Comparison of ENCODE assay signal across 24 mouse cellular contexts in genomic region chr9:31960488-31960887, GRCm38 (mm10). TPM values are rescaled to one million over a fixed set of nuclear protein-coding genes. Genes with fewer than 3 reads are reported as not detected.
A peak's percentile ranks its signal among the peaks of the same experiment; 100 is the strongest.
DNase-seq lines count a peak whose midpoint lies in the region; ATAC-seq lines count a peak whose summit lies in the region.
"Had no signal": no experiment of that assay in that cellular context is flagged by ENCODE, and none has a peak within 500 bp of the region (broad histone marks: within the 10 kb centered on the region; RNA-seq: fewer than 3 reads in every experiment).

No protein-coding gene starts in this region.

- H3K4me3 ChIP-seq in limb, embryonic 11.5 days (ENCODE audit: low read depth, low read length): no peak overlapping the region
- H3K4me3 ChIP-seq in limb, embryonic 10.5 days: no peak overlapping the region
- H3K4me3 ChIP-seq: embryonic facial prominence, embryonic 10.5 days; embryonic facial prominence, embryonic 12.5 days; forebrain, embryonic 13.5 days; forebrain, embryonic 15.5 days had no signal

- H3K9ac ChIP-seq in limb, embryonic 11.5 days (ENCODE audit: low read length): no peak overlapping the region
- H3K9ac ChIP-seq: embryonic facial prominence, embryonic 12.5 days; forebrain, embryonic 13.5 days; forebrain, embryonic 15.5 days; forebrain, postnatal 0 days had no signal

- WGBS in limb, embryonic 11.5 days: 65% methylated on average over 2 of the region's 2 CpGs
- WGBS in limb, embryonic 10.5 days: 81% methylated on average over 2 of the region's 2 CpGs

- no peak overlapping the region for H3K4me2 ChIP-seq in limb, embryonic 11.5 days (ENCODE audit: low read depth, severe bottlenecking)
- H3K4me2 ChIP-seq: embryonic facial prominence, embryonic 12.5 days; forebrain, embryonic 13.5 days; forebrain, embryonic 15.5 days had no signal

- no peak overlapping the region for H3K27ac ChIP-seq in limb, embryonic 11.5 days (replicated peaks; ENCODE audit: low read depth, low read length)
- no peak overlapping the region for H3K27ac ChIP-seq in limb, embryonic 10.5 days
- H3K27ac ChIP-seq: embryonic facial prominence, embryonic 10.5 days; embryonic facial prominence, embryonic 12.5 days; forebrain, embryonic 13.5 days; forebrain, embryonic 15.5 days had no signal

- DNase-seq in limb, embryonic 11.5 days (ENCODE audit: low spot score): peak; percentile 21
- no peak for DNase-seq in limb, embryonic 10.5 days (ENCODE audit: low spot score)
- DNase-seq in ES-CJ7 (ENCODE audit: low read depth, low spot score) (peak; percentile 66), ZHBTc4 (ENCODE audit: low read depth, low spot score) (peak; percentile 46)
- DNase-seq in left cerebral cortex, adult 18-20 months (ENCODE audit: low spot score in 2 of 2): no peak
- no peak for DNase-seq in heart, adult 18-20 months
- DNase-seq: adrenal gland, adult 8-10 months; adrenal gland, postnatal 14 days; adrenal gland, postnatal 36 days; B cell, adult 2 months; cerebellum, adult 11-12 months; cerebellum, adult 2 months; cerebellum, adult 9-10 months; cerebellum, postnatal 10 days; cerebellum, postnatal 25 days; forebrain, postnatal 0 days had no signal

- no peaks in the 10 kb centered on the region for H3K9me3 ChIP-seq in limb, embryonic 11.5 days (ENCODE audit: control insufficient read depth, low read length)
- no peaks in the 10 kb centered on the region for H3K9me3 ChIP-seq in limb, embryonic 10.5 days (replicated peaks)
- H3K9me3 ChIP-seq: embryonic facial prominence, embryonic 10.5 days; embryonic facial prominence, embryonic 12.5 days; forebrain, embryonic 13.5 days; forebrain, embryonic 15.5 days had no signal

- ATAC-seq in limb, embryonic 11.5 days (ENCODE audit: insufficient number of reproducible peaks, low FRiP score, low TSS enrichment, low read depth): no peak
- ATAC-seq: CD4-positive, CD25-positive, alpha-beta regulatory T cell, adult 4 months; forebrain, embryonic 13.5 days; forebrain, embryonic 15.5 days; forebrain, postnatal 0 days had no signal

- H3K27me3 ChIP-seq in limb, embryonic 11.5 days (ENCODE audit: control insufficient read depth, insufficient read depth, low read length): no peaks in the 10 kb centered on the region
- H3K27me3 ChIP-seq in limb, embryonic 10.5 days (ENCODE audit: low read depth, poor library complexity, severe bottlenecking): 0 out of 2 replicates have a peak, but pooled peaks cover 3% of the 10 kb centered on the region
- H3K27me3 ChIP-seq: CH12.LX; embryonic facial prominence, embryonic 12.5 days; forebrain, embryonic 13.5 days; forebrain, embryonic 15.5 days had no signal

- H3K36me3 ChIP-seq in limb, embryonic 11.5 days (ENCODE audit: control insufficient read depth, insufficient read depth, low read length): no peaks in the 10 kb centered on the region
- no peaks in the 10 kb centered on the region for H3K36me3 ChIP-seq in limb, embryonic 10.5 days
- H3K36me3 ChIP-seq: embryonic facial prominence, embryonic 10.5 days; embryonic facial prominence, embryonic 12.5 days; forebrain, embryonic 15.5 days had no signal

- no peaks in the 10 kb centered on the region for H3K4me1 ChIP-seq in limb, embryonic 11.5 days (ENCODE audit: control insufficient read depth, insufficient read depth, low read length)
- peaks cover 6% of the 10 kb centered on the region for H3K4me1 ChIP-seq in limb, embryonic 10.5 days
- H3K4me1 ChIP-seq: embryonic facial prominence, embryonic 10.5 days; embryonic facial prominence, embryonic 12.5 days; forebrain, embryonic 13.5 days; forebrain, embryonic 15.5 days had no signal

RNA-seq across cellular contexts. Expression of gene Barx2, which starts 47.2 kb away (rescaled TPM):
- polyA plus RNA-seq in limb, embryonic 11.5 days (2014; fragmentation: Nextera tagmentation; extraction: Ambion mirVana): 1.0 and 1.3 TPM in 2 replicates
- 0.16 and 0.71 TPM in 2 replicates for polyA plus RNA-seq in limb, embryonic 10.5 days (2016; fragmentation: Nextera tagmentation; extraction: Ambion mirVana)
- total RNA-seq in left cerebral cortex, adult 18-20 months (2021): 1 to 10 TPM; 4.0 to 5.0 TPM
- under 1 TPM; 0.25 to 0.28 TPM for total RNA-seq in heart, adult 18-20 months (2021)
- total RNA-seq: adrenal gland, adult 8-10 months; adrenal gland, postnatal 14 days; adrenal gland, postnatal 36 days; CH12.LX; MEL had no signal
- polyA plus RNA-seq: CD4-positive, CD25-positive, alpha-beta regulatory T cell, adult 4 months; forebrain, embryonic 11.5 days; forebrain, embryonic 13.5 days had no signal

Comparison
In these comparisons a context has a peak if more than half of its experiments do, and no peak if none do; other contexts are left out.
1. DNase-seq: peak in limb, embryonic 11.5 days (single experiment), ES-CJ7 (single experiment) and ZHBTc4 (single experiment); none in limb, embryonic 10.5 days (single experiment), left cerebral cortex, adult 18-20 months (0 of 2) and heart, adult 18-20 months (0 of 2).